Mouse (Mus musculus) hindbrain, embryonic 14.5 days (tissue): ENCODE measurements around the gene Trpv6. TPM values are rescaled to one million over a fixed set of nuclear protein-coding genes. Genes with fewer than 3 reads are reported as not detected.

Experiments used
- polyA plus RNA-seq: library from polyadenylated mRNA; unstranded; fragments of >200 nt; fragmentation: Nextera tagmentation; extraction: Ambion mirVana; gene quantifications from 2 replicates; pipeline ENCODE4 v1.2.1, GENCODE M21; 2014

Trpv6 gene
- polyA plus RNA-seq, 1 experiment from 2014 or later: 0.92 TPM

Other genes starting within 250 kb of the Trpv6 start
- not detected in 2 replicates for gene Gm5771, start 244.0 kb downstream of the Trpv6 start, polyA plus RNA-seq
- gene Gm10334, start 190.3 kb downstream of the Trpv6 start, polyA plus RNA-seq: not detected in 2 replicates
- not detected in 2 replicates for gene Prss1, start 177.5 kb downstream of the Trpv6 start, polyA plus RNA-seq
- gene Prss2, start 114.6 kb downstream of the Trpv6 start, polyA plus RNA-seq: not detected in 2 replicates
- gene Ephb6, start 30.9 kb downstream of the Trpv6 start, polyA plus RNA-seq: 33.5 and 41.7 TPM in 2 replicates
- not detected in 2 replicates for gene Trpv5, start 44.4 kb upstream of the Trpv6 start, polyA plus RNA-seq
- gene Llcfc1, start 48.0 kb upstream of the Trpv6 start, polyA plus RNA-seq: not detected in 2 replicates
- gene Kel, start 67.9 kb upstream of the Trpv6 start, polyA plus RNA-seq: 0.23 and 0.39 TPM in 2 replicates
- not detected in 2 replicates for gene Olfr459, start 138.8 kb upstream of the Trpv6 start, polyA plus RNA-seq
- not detected in 2 replicates for gene Pip, start 211.1 kb upstream of the Trpv6 start, polyA plus RNA-seq
- not detected in 2 replicates for gene Sval2, start 216.6 kb upstream of the Trpv6 start, polyA plus RNA-seq